Mouse (Mus musculus) ES-E14 (cell line): ENCODE measurements around the gene Aebp2.

ENCODE experiments used
- CHD2 ChIP-seq: IDR thresholded peaks from 2 replicates; pipeline ENCODE4 v1.6.1; 2014; ENCODE audit warnings: mild to moderate bottlenecking, low read depth, low read length, inconsistent platforms
- HCFC1 ChIP-seq: IDR thresholded peaks from 2 replicates; pipeline ENCODE4 v1.6.1; 2012; ENCODE audit warnings: low read length, inconsistent platforms, borderline replicate concordance; ENCODE audit not compliant: insufficient read depth

DNA sequence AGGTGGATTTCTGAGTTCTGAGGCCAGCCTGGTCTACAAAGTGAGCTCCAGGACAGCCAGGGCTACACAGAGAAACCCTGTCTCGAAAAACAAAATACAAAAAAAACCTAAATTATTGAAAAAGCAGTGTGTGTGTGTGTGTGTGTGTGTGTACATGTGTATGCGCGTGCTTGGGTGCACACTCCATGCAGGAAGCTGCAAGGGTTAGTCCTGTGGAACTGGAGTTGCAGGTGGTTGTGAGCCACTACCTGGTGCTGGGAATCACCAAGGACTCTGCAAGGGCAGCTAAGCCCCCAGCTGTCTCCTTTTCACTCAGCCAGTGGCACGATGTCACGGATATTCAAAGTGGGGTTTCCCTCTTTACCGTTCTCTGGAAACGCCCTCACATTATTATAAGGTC, 39.3 kb downstream of the Aebp2 start:
- no peak for TF ChIP-seq CHD2
- no peak for TF ChIP-seq HCFC1
